Mouse (Mus musculus): ENCODE results near the gene Myh8. TPM values are rescaled to one million over a fixed set of nuclear protein-coding genes. Genes with fewer than 3 reads are reported as not detected.

Gene Myh8
- polyA plus RNA-seq, 1 experiment from 2014 or later, result not detected

GRCm38 (mm10) chr11:67321358-67321757, 44.4 kb downstream of the Myh8 start, which contains the start of gene Myh13:
Gene Myh13 (plus strand): TSS chr11:67321658.
- WGBS, result 88% methylated on average over 7 of the region's 7 CpGs

DNA sequence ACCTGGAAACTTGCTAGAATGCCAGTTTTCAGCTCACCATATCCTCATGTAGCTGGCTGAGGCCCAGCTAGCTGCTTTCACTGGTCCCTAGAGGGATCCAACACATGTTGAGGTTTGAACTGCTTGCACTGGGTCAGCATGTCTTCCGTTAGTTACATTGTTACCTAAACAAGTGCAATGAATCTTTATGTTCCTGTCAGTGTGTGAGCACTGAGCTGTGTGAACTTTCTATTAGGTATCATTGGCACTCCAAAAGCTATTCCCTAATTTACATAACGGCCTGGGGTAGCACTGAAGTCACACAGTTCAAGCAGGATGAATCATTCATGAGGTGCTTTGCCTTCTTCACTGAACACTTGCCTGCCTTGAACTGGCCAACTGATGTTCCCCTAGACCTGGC, 49.6 kb downstream of the Myh8 start:
- H3K27me3 ChIP-seq (ENCODE audit: insufficient read depth, poor library complexity, severe bottlenecking), result 0 out of 2 replicates have a peak, but pooled peaks cover 4% of the 10 kb centered on the region
- no peaks in the 10 kb centered on the region for H3K36me3 ChIP-seq
- H3K27ac ChIP-seq, result no peak overlapping the region
- 81% methylated on average over 2 of the region's 2 CpGs for WGBS
- no peaks in the 10 kb centered on the region for H3K9me3 ChIP-seq
- H3K4me3 ChIP-seq, result no peak overlapping the region
- no peak for DNase-seq (ENCODE audit: low spot score)
- H3K4me1 ChIP-seq, result no peaks in the 10 kb centered on the region

More at GRCm38 (mm10) chr11:67321358-67321757, 44.4 kb downstream of the Myh8 start, which contains the start of gene Myh13:
- no peaks in the 10 kb centered on the region for H3K27me3 ChIP-seq (ENCODE audit: insufficient read depth, poor library complexity, severe bottlenecking)
- DNase-seq (ENCODE audit: low spot score), result peak; percentile 28
- no peaks in the 10 kb centered on the region for H3K36me3 ChIP-seq
- no peaks in the 10 kb centered on the region for H3K9me3 ChIP-seq
- no peak within 1 kb of the TSS for H3K27ac ChIP-seq
- no peak within 1 kb of the TSS for H3K4me3 ChIP-seq
- 0 out of 2 replicates have a peak, but pooled peaks cover 2% of the 10 kb centered on the region for H3K4me1 ChIP-seq

DNA sequence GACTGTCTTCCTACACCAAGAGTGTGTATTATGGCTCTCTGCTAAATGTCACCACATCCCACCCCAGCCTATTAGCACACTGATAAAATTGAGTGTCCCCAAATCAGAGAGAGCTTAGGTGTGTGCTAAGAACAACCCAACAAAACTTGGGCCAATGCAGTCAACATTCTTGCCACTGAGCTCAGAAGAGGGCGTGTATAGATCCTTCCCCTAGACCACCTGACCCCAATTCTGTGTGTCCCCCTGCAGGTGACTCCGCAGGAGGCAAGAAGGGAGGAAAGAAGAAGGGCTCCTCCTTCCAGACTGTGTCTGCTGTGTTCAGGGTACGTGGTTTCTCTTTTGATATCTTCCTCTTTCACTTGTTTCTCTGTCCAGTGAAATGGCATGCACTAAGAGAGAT, 67.6 kb downstream of the Myh8 start:
- Histone ChIP-seq H3K4me1 (no peaks in the 10 kb centered on the region), H3K4me3 (no peak overlapping the region), H3K27ac (no peak overlapping the region), H3K9me3 (no peaks in the 10 kb centered on the region), H3K27me3 (ENCODE audit: insufficient read depth, poor library complexity, severe bottlenecking) (peaks cover 15% of the 10 kb centered on the region), H3K36me3 (no peaks in the 10 kb centered on the region)
- 53% methylated on average over 3 of the region's 3 CpGs for WGBS
- no peak for DNase-seq (ENCODE audit: low spot score)

DNA sequence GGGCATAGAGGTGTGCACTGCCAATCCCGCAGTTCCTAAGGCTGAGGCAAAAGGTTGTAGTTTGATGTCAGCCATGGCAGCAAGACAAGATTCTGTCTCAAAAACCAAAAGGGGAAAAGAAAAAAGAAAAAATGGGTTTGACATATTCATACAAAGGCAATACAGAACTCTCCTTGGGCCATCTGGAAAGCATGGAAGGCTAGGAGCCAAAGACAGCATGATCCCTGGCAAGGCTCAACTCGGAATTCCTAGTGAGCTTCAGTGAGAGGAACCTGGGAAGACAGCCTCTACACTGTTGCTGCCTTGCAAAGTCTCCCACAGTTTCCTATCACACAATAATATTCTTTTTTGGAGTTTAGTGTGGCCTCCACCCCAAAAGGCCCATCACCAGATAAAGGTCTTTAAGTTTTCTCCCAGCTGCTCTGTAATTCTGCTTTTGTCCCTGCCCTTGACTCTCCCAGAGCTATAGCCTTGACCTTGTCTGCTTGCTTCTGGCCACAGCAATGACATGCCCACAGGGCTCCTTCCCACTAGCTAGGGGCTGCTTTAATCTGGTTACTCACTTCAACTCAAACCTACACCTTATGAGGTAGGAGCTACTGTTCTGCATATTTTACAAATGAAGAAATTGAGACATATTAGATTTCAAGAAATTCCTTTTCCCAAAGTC, 68.4 kb downstream of the Myh8 start:
- Histone ChIP-seq H3K27ac (no peak overlapping the region), H3K36me3 (no peaks in the 10 kb centered on the region), H3K4me1 (no peaks in the 10 kb centered on the region), H3K9me3 (no peaks in the 10 kb centered on the region), H3K4me3 (no peak overlapping the region), H3K27me3 (ENCODE audit: insufficient read depth, poor library complexity, severe bottlenecking) (peaks cover 21% of the 10 kb centered on the region)
- DNase-seq (ENCODE audit: low spot score), result no peak
- WGBS, result 61% methylated on average over 2 of the region's 2 CpGs

GRCm38 (mm10) chr11:67345856-67346236, 68.9 kb downstream of the Myh8 start:
- Histone ChIP-seq H3K36me3 (no peaks in the 10 kb centered on the region), H3K9me3 (no peaks in the 10 kb centered on the region), H3K4me3 (no peak overlapping the region), H3K4me1 (no peaks in the 10 kb centered on the region), H3K27ac (no peak overlapping the region), H3K27me3 (ENCODE audit: insufficient read depth, poor library complexity, severe bottlenecking) (peaks cover 21% of the 10 kb centered on the region; the same call in 1 of the 2 replicates)
- DNase-seq (ENCODE audit: low spot score), result no peak

- Histone ChIP-seq H3K27ac (no peak overlapping the region), H3K4me3 (no peak overlapping the region), H3K9me3 (no peaks in the 10 kb centered on the region), H3K27me3 (ENCODE audit: insufficient read depth, poor library complexity, severe bottlenecking) (peaks cover 32% of the 10 kb centered on the region; the same call in 1 of the 2 replicates), H3K4me1 (no peaks in the 10 kb centered on the region), H3K36me3 (no peaks in the 10 kb centered on the region)
- peak; percentile 85 for DNase-seq (ENCODE audit: low spot score)
- WGBS, result 51% methylated on average over 14 of the region's 14 CpGs
Measured at GRCm38 (mm10) chr11:67350153-67350768, 73.3 kb downstream of the Myh8 start.

GRCm38 (mm10) chr11:67353011-67353410, 76.1 kb downstream of the Myh8 start:
- Histone ChIP-seq H3K9me3 (no peaks in the 10 kb centered on the region), H3K4me1 (no peaks in the 10 kb centered on the region), H3K36me3 (no peaks in the 10 kb centered on the region), H3K27me3 (ENCODE audit: insufficient read depth, poor library complexity, severe bottlenecking) (peaks cover 32% of the 10 kb centered on the region; the same call in 1 of the 2 replicates), H3K27ac (no peak overlapping the region), H3K4me3 (no peak overlapping the region)
- 62% methylated on average over 4 of the region's 4 CpGs for WGBS
- no peak for DNase-seq (ENCODE audit: low spot score)

- DNase-seq (ENCODE audit: low spot score), result no peak
Measured at GRCm38 (mm10) chr11:67358031-67358430, 81.1 kb downstream of the Myh8 start.

More at GRCm38 (mm10) chr11:67358031-67358430, 81.1 kb downstream of the Myh8 start:
- no peak overlapping the region for H3K27ac ChIP-seq
- no peak overlapping the region for H3K4me3 ChIP-seq
- 73% methylated on average over 10 of the region's 10 CpGs for WGBS
- H3K9me3 ChIP-seq, result no peaks in the 10 kb centered on the region
- H3K4me1 ChIP-seq, result no peaks in the 10 kb centered on the region
- H3K36me3 ChIP-seq, result no peaks in the 10 kb centered on the region
- peaks cover 5% of the 10 kb centered on the region for H3K27me3 ChIP-seq (ENCODE audit: insufficient read depth, poor library complexity, severe bottlenecking)

Other genes starting within 250 kb of the Myh8 start
- 21.7 and 22.6 TPM in 2 replicates for gene Adprm, start 224.5 kb upstream of the Myh8 start, polyA plus RNA-seq (2016; fragmentation: Nextera tagmentation; extraction: Ambion mirVana)
- gene Sco1, start 224.5 kb upstream of the Myh8 start, polyA plus RNA-seq (2016; fragmentation: Nextera tagmentation; extraction: Ambion mirVana), result 21.7 and 26.6 TPM in 2 replicates
- gene Myh3, start 198.8 kb upstream of the Myh8 start, polyA plus RNA-seq (2016; fragmentation: Nextera tagmentation; extraction: Ambion mirVana), result 0.04 TPM in 2 replicates
- not detected in 2 replicates for gene Myh2, start 106.1 kb upstream of the Myh8 start, polyA plus RNA-seq (2016; fragmentation: Nextera tagmentation; extraction: Ambion mirVana)
- 0.04 and 0.18 TPM in 2 replicates for gene Myh1, start 77.1 kb upstream of the Myh8 start, polyA plus RNA-seq (2016; fragmentation: Nextera tagmentation; extraction: Ambion mirVana)
- gene Myh4, start 39.1 kb upstream of the Myh8 start, polyA plus RNA-seq (2016; fragmentation: Nextera tagmentation; extraction: Ambion mirVana), result 0.02 TPM in 1 of 2 replicates, not detected in the other
- gene Myh13, start 44.5 kb downstream of the Myh8 start, polyA plus RNA-seq (2016; fragmentation: Nextera tagmentation; extraction: Ambion mirVana), result 0.06 TPM in 1 of 2 replicates, not detected in the other
- gene Gas7, start 178.3 kb downstream of the Myh8 start, polyA plus RNA-seq (2016; fragmentation: Nextera tagmentation; extraction: Ambion mirVana), result 3.0 and 6.1 TPM in 2 replicates

All from heart, embryonic 10.5 days (tissue).